Mouse (Mus musculus) heart, adult 2 months (tissue): ENCODE data around the gene Trpm8. TPM values are rescaled to one million over a fixed set of nuclear protein-coding genes. Genes with fewer than 3 reads are reported as not detected.
A peak's percentile ranks its signal among the peaks of the same experiment; 100 is the strongest.

Source experiments
- DNase-seq, 2 experiments: peaks; one replicate each; pipeline ENCODE4 v3.0.0; 2021
- H3K27ac ChIP-seq: fragments of 200-600 bp; 2 replicates; pipeline ENCODE4 v1.8.1; 2022
- H3K27me3 ChIP-seq: fragments of 200-500 bp; 2 replicates; pipeline ENCODE4 v1.6.1; 2012; ENCODE audit warnings: mild to moderate bottlenecking, low read length, inconsistent platforms, mixed read lengths; ENCODE audit not compliant: control insufficient read depth, insufficient read depth
- H3K36me3 ChIP-seq: fragments of 200-500 bp; 2 replicates; pipeline ENCODE4 v1.6.1; 2012; ENCODE audit warnings: low read length, inconsistent platforms; ENCODE audit not compliant: control insufficient read depth, insufficient read depth
- H3K4me1 ChIP-seq: fragments of 200-500 bp; 2 replicates; pipeline ENCODE4 v1.6.1; 2011; ENCODE audit warnings: low read length; ENCODE audit not compliant: control insufficient read depth, insufficient read depth
- H3K4me3 ChIP-seq: fragments of 200-600 bp; 2 replicates; pipeline ENCODE4 v1.8.1; 2022
- H3K79me2 ChIP-seq: fragments of 200-500 bp; replicated peaks from 2 replicates; pipeline ENCODE4 v1.6.1; 2012; ENCODE audit warnings: mild to moderate bottlenecking, inconsistent platforms, low read length, moderate library complexity, mixed read lengths; ENCODE audit not compliant: control insufficient read depth, insufficient read depth
- H3K9ac ChIP-seq: fragments of 200-500 bp; 2 replicates; pipeline ENCODE4 v1.6.1; 2012; ENCODE audit warnings: low read depth, mild to moderate bottlenecking, control low read depth, inconsistent platforms, low read length, mixed read lengths
- CTCF ChIP-seq: fragments of 200-600 bp; IDR thresholded peaks from 2 replicates; pipeline ENCODE4 v1.8.1; 2022; ENCODE audit warnings: antibody characterized with exemption, mild to moderate bottlenecking, moderate library complexity
- EP300 ChIP-seq: fragments of 200-500 bp; IDR thresholded peaks from 2 replicates; pipeline ENCODE4 v1.6.1; 2011; ENCODE audit warnings: low read depth, low read length, control low read depth; ENCODE audit not compliant: insufficient read depth
- POLR2A ChIP-seq: fragments of 200-500 bp; IDR thresholded peaks from 2 replicates; pipeline ENCODE4 v1.6.1; 2011; ENCODE audit warnings: mild to moderate bottlenecking, low read depth, low read length, control low read depth; ENCODE audit not compliant: insufficient read depth
- WGBS: fragments of 180-500 bp; shearing (Covaris S2); methylation state at CpG from one replicate; pipeline ENCODE4 v1.1.7; 2018; 5-methylcytosine and 5-hydroxymethylcytosine counted together
- intact Hi-C: fragments of 180-260 bp; cut with DNase I; formaldehyde crosslinking; loops from one replicate; pipeline ENCODE4 v1.15.1; 2025
- polyA plus RNA-seq: library from polyadenylated mRNA; depleted of rRNA; stranded (reverse); fragments of >200 nt; gene quantifications from 2 replicates; pipeline ENCODE4 v1.2.3, GENCODE M21; 2012
- total RNA-seq, 2 experiments: library from RNA; stranded (reverse); gene quantifications; 2 replicates each; pipeline ENCODE4 v1.2.3; 2021

Trpm8 gene
- total and polyA plus RNA-seq, 3 experiments = not detected

DNA sequence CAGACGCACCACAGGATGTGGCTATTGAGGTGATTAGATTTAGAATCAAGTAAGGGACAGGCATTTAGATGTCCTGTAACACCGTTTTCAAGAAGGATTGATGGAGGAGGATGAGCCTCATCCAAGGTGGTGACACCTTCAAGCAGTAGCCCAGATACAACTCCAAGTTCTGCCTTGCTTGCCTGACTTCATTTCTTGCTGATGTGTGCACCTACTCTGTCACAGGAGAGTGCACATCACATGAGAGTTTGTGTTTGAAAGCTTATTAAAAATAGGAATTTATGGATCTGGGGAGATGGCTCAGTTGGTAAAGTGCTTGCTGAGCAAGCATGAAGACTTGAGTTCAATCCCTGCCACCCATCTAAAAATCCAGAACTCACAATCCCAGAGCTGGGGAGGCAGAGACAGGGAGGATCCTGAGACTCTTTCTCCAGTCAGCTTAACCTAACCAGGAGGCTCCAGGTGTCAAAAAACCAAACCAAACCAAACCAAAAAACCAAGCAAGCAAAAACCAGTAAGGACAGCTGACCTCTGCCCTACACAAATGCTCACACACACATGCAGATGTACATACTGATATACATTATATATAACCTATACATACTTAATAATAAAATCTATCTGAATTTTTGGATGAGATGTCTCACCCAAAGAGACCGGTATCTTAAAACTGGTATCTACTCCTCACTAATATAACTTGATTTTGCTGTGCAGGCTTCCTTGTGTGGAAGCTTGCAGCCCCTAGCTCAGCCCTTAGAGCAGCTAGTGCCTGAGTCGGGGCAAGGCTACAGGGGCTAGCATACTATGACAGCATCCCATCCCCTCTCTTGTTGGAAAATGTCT is 21.4 kb downstream of the Trpm8 start:
- TF ChIP-seq POLR2A (no peak), EP300 (no peak), CTCF (no peak)
- DNase-seq = no peak

DNA sequence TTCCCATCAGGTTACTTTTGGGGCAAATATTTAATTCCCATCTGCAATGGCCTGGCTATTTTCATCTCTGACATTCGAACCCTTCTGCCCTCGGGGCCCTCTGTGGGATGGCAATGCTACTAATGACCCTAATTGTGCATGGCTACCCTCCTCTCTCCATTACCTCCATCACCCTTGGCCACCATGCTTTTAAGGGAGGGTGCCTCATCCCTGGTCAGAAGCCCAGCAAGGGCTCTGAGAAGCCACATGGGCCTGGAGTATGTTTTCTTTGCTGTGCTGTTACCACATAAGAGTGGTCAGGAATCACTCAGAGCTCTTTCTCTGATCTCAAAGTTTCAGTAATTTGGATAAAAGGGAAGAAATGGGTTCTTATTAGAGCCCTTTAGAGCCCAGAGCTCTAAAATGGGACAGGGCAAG is 22.1 kb downstream of the Trpm8 start:
- Histone ChIP-seq H3K4me1 (no peaks in the 10 kb centered on the region), H3K9ac (no peak overlapping the region), H3K36me3 (no peaks in the 10 kb centered on the region), H3K79me2 (no peaks in the 10 kb centered on the region), H3K27ac (no peak overlapping the region), H3K27me3 (no peaks in the 10 kb centered on the region), H3K4me3 (no peak overlapping the region)
- DNase-seq = peak in 1 of 2 experiments; percentile 25
- TF ChIP-seq POLR2A = no peak
- no peak for TF ChIP-seq EP300
- no peak for TF ChIP-seq CTCF
- intact Hi-C loops = no loop called here
- WGBS = 65% methylated on average over 2 of the region's 2 CpGs

More for the DNA sequence above, 21.4 kb downstream of the Trpm8 start:
- H3K9ac ChIP-seq = no peak overlapping the region
- H3K4me3 ChIP-seq = no peak overlapping the region
- intact Hi-C loops = no loop called here
- no peaks in the 10 kb centered on the region for H3K27me3 ChIP-seq
- WGBS = 50% methylated on average over 4 of the region's 4 CpGs
- H3K27ac ChIP-seq = no peak overlapping the region
- H3K4me1 ChIP-seq = no peaks in the 10 kb centered on the region
- no peaks in the 10 kb centered on the region for H3K36me3 ChIP-seq
- no peaks in the 10 kb centered on the region for H3K79me2 ChIP-seq

DNA sequence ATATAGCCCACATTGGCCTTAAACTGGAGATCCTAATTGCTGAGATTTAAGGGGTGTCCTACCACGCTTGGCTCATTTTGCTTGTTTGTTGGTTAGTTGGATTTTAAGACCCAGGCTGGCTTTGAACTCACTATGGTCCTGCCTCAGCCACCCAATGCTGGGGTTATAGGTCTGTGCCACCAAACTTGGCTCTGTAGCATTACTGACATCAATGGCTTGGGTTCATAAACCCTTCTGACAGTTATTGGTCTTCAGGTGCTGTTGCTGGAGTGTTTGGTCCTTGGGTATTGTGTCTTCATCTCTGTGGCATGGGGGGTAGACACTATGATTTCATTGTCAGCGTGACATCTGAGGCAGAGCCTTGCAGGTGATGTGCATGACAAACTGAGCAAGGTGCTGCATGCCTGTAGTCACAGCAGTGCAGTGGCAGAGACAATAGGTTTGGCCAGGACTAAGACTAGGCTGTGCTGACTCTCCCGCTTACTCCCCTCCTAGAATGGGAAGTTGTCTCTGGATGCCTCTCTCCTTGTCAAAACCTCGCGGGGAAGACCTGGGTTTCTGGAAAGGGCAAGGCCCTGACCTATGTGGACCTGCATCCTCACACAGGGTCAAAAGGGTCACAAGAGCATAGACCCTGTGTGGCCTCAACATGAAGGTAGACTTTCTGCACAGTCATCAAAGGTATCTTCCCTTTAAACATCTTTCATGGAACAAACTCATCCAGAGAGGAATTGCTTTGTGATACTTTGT is 23.0 kb downstream of the Trpm8 start:
- no peaks in the 10 kb centered on the region for H3K36me3 ChIP-seq
- TF ChIP-seq EP300 (no peak), CTCF (no peak), POLR2A (no peak)
- no peaks in the 10 kb centered on the region for H3K27me3 ChIP-seq
- no peaks in the 10 kb centered on the region for H3K79me2 ChIP-seq
- H3K4me3 ChIP-seq = no peak overlapping the region
- DNase-seq = peak in 1 of 2 experiments; percentile 33
- intact Hi-C loops = no loop called here
- no peak overlapping the region for H3K27ac ChIP-seq
- WGBS = 35% methylated on average over 5 of the region's 5 CpGs
- no peaks in the 10 kb centered on the region for H3K4me1 ChIP-seq
- no peak overlapping the region for H3K9ac ChIP-seq

DNA sequence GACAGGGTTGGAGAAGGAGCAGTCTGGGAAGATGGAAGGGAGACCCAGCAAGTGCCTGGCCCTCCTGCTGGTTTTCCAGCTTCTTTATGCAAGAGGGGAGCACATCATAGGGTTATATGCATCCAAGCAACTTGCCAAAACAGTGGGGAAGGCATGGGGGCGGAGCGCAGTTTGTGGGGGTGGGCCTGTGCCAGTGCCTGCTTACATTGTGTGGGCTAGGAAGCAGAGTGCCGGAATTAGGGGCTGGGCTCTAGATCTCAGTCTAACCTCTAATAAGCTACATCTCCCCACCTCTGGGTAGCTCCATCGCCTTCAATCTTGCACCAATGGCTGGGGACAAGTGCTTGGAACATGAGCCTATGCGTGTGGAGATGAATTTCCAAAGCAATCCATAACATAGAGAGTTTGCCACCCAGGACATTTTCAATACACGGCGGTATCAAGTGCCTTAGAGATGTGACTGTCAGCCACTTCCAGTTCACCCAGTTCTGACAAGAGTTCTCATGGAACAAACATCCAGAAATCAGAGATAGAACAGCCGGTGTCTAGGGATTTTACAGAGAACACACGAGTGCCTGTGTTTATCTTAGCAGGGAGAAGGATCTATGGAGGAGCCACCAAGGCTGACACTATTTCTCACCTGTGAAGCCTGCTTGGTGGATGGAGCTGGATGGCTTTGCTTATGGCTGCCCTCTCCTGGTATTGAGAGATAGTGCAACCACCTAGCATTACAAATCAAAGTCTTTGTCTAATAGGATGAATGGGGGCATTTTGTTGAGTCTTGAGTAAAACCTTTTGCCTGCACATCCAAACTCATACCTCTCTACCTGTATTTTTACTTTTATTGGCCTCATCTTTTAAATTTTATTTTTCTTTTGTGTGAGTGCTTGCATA is 23.9 kb downstream of the Trpm8 start:
- no peaks in the 10 kb centered on the region for H3K27me3 ChIP-seq
- TF ChIP-seq CTCF (peak; percentile 72), POLR2A (no peak)
- 60% methylated on average over 9 of the region's 9 CpGs for WGBS
- no peaks in the 10 kb centered on the region for H3K36me3 ChIP-seq
- H3K79me2 ChIP-seq = no peaks in the 10 kb centered on the region
- H3K4me3 ChIP-seq = no peak overlapping the region
- no peak overlapping the region for H3K9ac ChIP-seq
- peak in 1 of 2 experiments; percentile 27 for DNase-seq
- intact Hi-C loops = no loop called here
- H3K4me1 ChIP-seq = no peaks in the 10 kb centered on the region
- no peak overlapping the region for H3K27ac ChIP-seq

DNA sequence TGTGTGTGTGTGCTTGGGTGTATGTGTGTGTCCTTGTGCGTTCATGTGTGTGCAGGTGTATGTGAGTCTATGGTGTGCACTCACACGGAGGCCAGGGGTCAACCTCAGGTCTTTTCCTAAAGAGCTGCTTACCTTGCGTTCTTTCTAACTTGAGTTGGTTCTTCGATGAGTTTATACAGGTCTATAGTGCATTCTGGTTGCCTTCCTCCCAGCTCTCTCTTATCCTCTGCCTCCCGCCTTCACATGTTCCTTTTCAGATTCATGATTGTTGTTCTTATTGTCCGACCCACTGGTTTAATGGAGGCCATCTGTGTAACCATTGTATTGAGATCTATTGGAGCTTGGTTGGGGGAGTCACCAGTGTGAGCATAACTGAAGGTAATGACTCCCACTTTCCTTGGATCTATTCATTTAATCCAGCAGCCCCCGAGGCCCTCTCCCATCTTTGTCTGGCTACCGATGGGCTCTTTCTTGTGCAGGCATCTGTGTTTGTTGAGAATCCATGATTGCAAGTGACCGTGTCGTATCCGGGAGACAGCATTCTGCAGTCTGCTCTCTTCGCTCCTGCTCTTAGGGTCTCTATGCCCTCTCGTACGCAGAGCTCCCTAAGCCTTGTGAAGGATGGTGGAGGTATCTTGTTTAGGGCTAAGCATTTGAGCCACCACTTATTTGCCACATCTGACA is 24.7 kb downstream of the Trpm8 start:
- Histone ChIP-seq H3K27ac (no peak overlapping the region), H3K36me3 (no peaks in the 10 kb centered on the region), H3K4me3 (no peak overlapping the region), H3K9ac (no peak overlapping the region), H3K4me1 (no peaks in the 10 kb centered on the region), H3K79me2 (no peaks in the 10 kb centered on the region), H3K27me3 (no peaks in the 10 kb centered on the region)
- TF ChIP-seq CTCF = no peak
- no peak for DNase-seq
- intact Hi-C loops = no loop called here
- WGBS = 59% methylated on average over 14 of the region's 14 CpGs
